In genomic region chr16:9485291-9485690, GRCm38 (mm10) we compare ENCODE assay signal across 25 mouse cellular contexts.
DNase-seq lines count a peak whose midpoint lies in the region; ATAC-seq lines count a peak whose summit lies in the region.
"Had no signal": no experiment of that assay in that cellular context is flagged by ENCODE, and none has a peak within 500 bp of the region (broad histone marks: within the 10 kb centered on the region; RNA-seq: fewer than 3 reads in every experiment).

No protein-coding gene starts in this region.

- H3K36me3 ChIP-seq in kidney, embryonic 14.5 days (ENCODE audit: control insufficient read depth, insufficient read depth, low read length) = no peaks in the 10 kb centered on the region
- H3K36me3 ChIP-seq in lung, embryonic 16.5 days (ENCODE audit: control insufficient read depth, insufficient read depth, low read length) = no peaks in the 10 kb centered on the region
- H3K36me3 ChIP-seq: embryonic facial prominence, embryonic 10.5 days; embryonic facial prominence, embryonic 12.5 days; G1E had no signal

- 41% methylated on average over 1 of the region's 1 CpGs for WGBS in kidney, embryonic 14.5 days
- 35% methylated on average over 1 of the region's 1 CpGs for WGBS in lung, embryonic 16.5 days

- no peak overlapping the region for H3K9ac ChIP-seq in kidney, embryonic 14.5 days (ENCODE audit: low read depth, low read length)
- H3K9ac ChIP-seq in lung, embryonic 16.5 days (ENCODE audit: low read length) = no peak overlapping the region
- H3K9ac ChIP-seq: embryonic facial prominence, embryonic 12.5 days; forebrain, embryonic 13.5 days had no signal

- no peaks in the 10 kb centered on the region for H3K27me3 ChIP-seq in kidney, embryonic 14.5 days (ENCODE audit: control insufficient read depth, insufficient read depth, low read length)
- no peaks in the 10 kb centered on the region for H3K27me3 ChIP-seq in lung, embryonic 16.5 days (ENCODE audit: control insufficient read depth, insufficient read depth, low read depth, low read length)
- H3K27me3 ChIP-seq: CH12.LX; embryonic facial prominence, embryonic 12.5 days; forebrain, embryonic 13.5 days; Patski had no signal

- H3K9me3 ChIP-seq in kidney, embryonic 14.5 days (ENCODE audit: control insufficient read depth, low read length) = no peaks in the 10 kb centered on the region
- no peaks in the 10 kb centered on the region for H3K9me3 ChIP-seq in lung, embryonic 16.5 days (ENCODE audit: control insufficient read depth, low read length)
- H3K9me3 ChIP-seq: embryonic facial prominence, embryonic 10.5 days; embryonic facial prominence, embryonic 12.5 days; forebrain, embryonic 13.5 days; G1E had no signal

- H3K4me3 ChIP-seq in kidney, embryonic 14.5 days (ENCODE audit: low read length) = no peak overlapping the region
- H3K4me3 ChIP-seq in lung, embryonic 16.5 days (ENCODE audit: low read length) = no peak overlapping the region
- H3K4me3 ChIP-seq: embryonic facial prominence, embryonic 10.5 days; embryonic facial prominence, embryonic 12.5 days; forebrain, embryonic 13.5 days had no signal

- no peaks in the 10 kb centered on the region for H3K4me1 ChIP-seq in kidney, embryonic 14.5 days (ENCODE audit: control insufficient read depth, insufficient read depth, low read length)
- no peaks in the 10 kb centered on the region for H3K4me1 ChIP-seq in lung, embryonic 16.5 days (replicated peaks; ENCODE audit: control insufficient read depth, insufficient read depth, low read length)
- H3K4me1 ChIP-seq: embryonic facial prominence, embryonic 10.5 days; embryonic facial prominence, embryonic 12.5 days; forebrain, embryonic 13.5 days had no signal

- no peak overlapping the region for H3K4me2 ChIP-seq in kidney, embryonic 14.5 days (replicated peaks; ENCODE audit: low read depth, low read length)
- H3K4me2 ChIP-seq in lung, embryonic 16.5 days (ENCODE audit: low read depth, low read length) = no peak overlapping the region
- H3K4me2 ChIP-seq: embryonic facial prominence, embryonic 12.5 days; forebrain, embryonic 13.5 days had no signal

- peak; percentile 69; the same call in 1 of the 2 replicates for ATAC-seq in kidney, embryonic 14.5 days (ENCODE audit: low FRiP score, low TSS enrichment)
- ATAC-seq in lung, embryonic 16.5 days (ENCODE audit: low read depth) = peak; percentile 56; the same call in 1 of the 2 replicates
- ATAC-seq: activated CD4-positive, CD25-positive, alpha-beta regulatory T cell, adult 4 months; CD4-positive, CD25-positive, alpha-beta regulatory T cell, adult 4 months; forebrain, embryonic 13.5 days; Patski had no signal

- no peak overlapping the region for H3K27ac ChIP-seq in kidney, embryonic 14.5 days (ENCODE audit: low read depth, low read length)
- H3K27ac ChIP-seq in lung, embryonic 16.5 days (ENCODE audit: low read length) = no peak overlapping the region
- H3K27ac ChIP-seq: embryonic facial prominence, embryonic 10.5 days; embryonic facial prominence, embryonic 12.5 days; forebrain, embryonic 13.5 days had no signal

- DNase-seq in kidney, adult 11 months = no peak
- DNase-seq in lung, adult 18-20 months = peak; percentile 10 to 45
- DNase-seq in lung, postnatal 14 days = no peak
- no peak for DNase-seq in lung, postnatal 10 days
- DNase-seq in lung, postnatal 25 days (ENCODE audit: low spot score) = peak; percentile 36
- no peak for DNase-seq in urinary bladder, postnatal 25 days (ENCODE audit: low spot score)
- DNase-seq: adrenal gland, adult 8-10 months; adrenal gland, postnatal 14 days; adrenal gland, postnatal 36 days; B cell, adult 2 months; cerebellum, adult 11-12 months; cerebellum, adult 2 months; cerebellum, adult 9-10 months; cerebellum, postnatal 10 days; cerebellum, postnatal 25 days had no signal

Comparison
In these comparisons a context has a peak if more than half of its experiments do, and no peak if none do; other contexts are left out.
1. DNase-seq: peak in lung, adult 18-20 months (2 of 2) and lung, postnatal 25 days (single experiment); none in kidney, adult 11 months (single experiment), lung, postnatal 14 days (single experiment), lung, postnatal 10 days (single experiment) and urinary bladder, postnatal 25 days (single experiment).